In the genomic region with DNA sequence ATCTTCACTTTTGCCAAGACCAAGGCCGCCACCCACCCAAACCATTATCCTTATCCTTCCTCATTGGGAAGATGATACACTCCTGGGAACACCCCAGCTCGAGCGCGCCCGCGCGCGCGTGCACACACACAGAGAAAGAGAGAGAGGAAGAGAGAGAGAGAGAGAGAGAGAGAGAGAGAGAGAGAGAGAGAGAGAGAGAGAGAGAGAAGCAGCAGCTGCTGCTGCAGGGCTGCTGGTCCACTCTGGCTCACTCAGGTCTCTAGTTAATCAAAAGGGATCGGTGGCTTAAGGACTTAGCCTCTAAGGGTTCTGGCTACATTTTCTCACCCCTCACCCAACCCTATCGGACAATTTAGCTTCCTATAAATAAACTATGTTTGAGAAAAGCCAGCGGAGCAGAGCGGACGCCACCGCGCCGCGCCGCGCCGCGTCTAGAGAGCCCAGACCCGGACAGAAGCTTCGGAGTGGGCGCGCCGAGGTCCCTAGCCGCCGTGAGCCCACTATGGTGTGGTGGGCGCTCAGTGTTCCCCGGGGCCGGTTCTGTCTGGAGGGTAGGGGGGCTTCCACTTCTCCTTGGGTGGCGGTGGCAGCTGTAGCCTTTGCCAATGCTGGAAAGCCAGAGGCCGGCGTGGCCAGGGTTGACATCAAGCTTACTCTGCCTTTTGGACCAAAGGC, we compare ENCODE assay signal across 7 mouse cellular contexts. TPM values are rescaled to one million over a fixed set of nuclear protein-coding genes. Genes with fewer than 3 reads are reported as not detected.
A peak's percentile ranks its signal among the peaks of the same experiment; 100 is the strongest.
DNase-seq lines count a peak whose midpoint lies in the region.

No protein-coding gene starts in this region.

- peak overlapping the region; percentile 60 for H3K4me3 ChIP-seq in heart, embryonic 10.5 days
- peak overlapping the region; percentile 60 for H3K4me3 ChIP-seq in limb, embryonic 10.5 days

- intact Hi-C loops in left cerebral cortex, postnatal 36 days (cut with DNase I) = loop anchor here (10.0 kb wide), 1 partner anchor 1235 kb away; no protein-coding TSS in a partner anchor

- H3K27me3 ChIP-seq in heart, embryonic 10.5 days (ENCODE audit: insufficient read depth, poor library complexity, severe bottlenecking) = peaks cover 64% of the 10 kb centered on the region
- peaks cover 84% of the 10 kb centered on the region for H3K27me3 ChIP-seq in limb, embryonic 10.5 days (ENCODE audit: low read depth, poor library complexity, severe bottlenecking)

- no peaks in the 10 kb centered on the region for H3K9me3 ChIP-seq in heart, embryonic 10.5 days
- H3K9me3 ChIP-seq in limb, embryonic 10.5 days (replicated peaks) = no peaks in the 10 kb centered on the region

- DNase-seq in left cerebral cortex, postnatal 36 days (ENCODE audit: low spot score in 2 of 2) = peak; percentile 14 to 33
- DNase-seq in left cerebral cortex, adult 11 months (ENCODE audit: low spot score) = no peak
- peak; percentile 31 for DNase-seq in embryo, embryonic 9.5 days (ENCODE audit: extremely low spot score)
- DNase-seq in heart, embryonic 10.5 days (ENCODE audit: low spot score) = no peak
- DNase-seq in limb, embryonic 10.5 days (ENCODE audit: low spot score) = no peak
- peak; percentile 67 for DNase-seq in retina, postnatal 1 day
- DNase-seq in T-cell, adult 2 months (ENCODE audit: low spot score) = no peak

- WGBS in heart, embryonic 10.5 days = 17% methylated on average over 35 of the region's 35 CpGs
- WGBS in limb, embryonic 10.5 days = 14% methylated on average over 35 of the region's 35 CpGs

- H3K27ac ChIP-seq in heart, embryonic 10.5 days = no peak overlapping the region
- no peak overlapping the region for H3K27ac ChIP-seq in limb, embryonic 10.5 days

- no peaks in the 10 kb centered on the region for H3K36me3 ChIP-seq in heart, embryonic 10.5 days
- no peaks in the 10 kb centered on the region for H3K36me3 ChIP-seq in limb, embryonic 10.5 days

- no peaks in the 10 kb centered on the region for H3K4me1 ChIP-seq in heart, embryonic 10.5 days
- no peaks in the 10 kb centered on the region; the same call in 1 of the 2 replicates for H3K4me1 ChIP-seq in limb, embryonic 10.5 days

RNA-seq across cellular contexts. Expression of a gene that starts 0.9 kb away (rescaled TPM):
- total RNA-seq in left cerebral cortex, postnatal 36 days (2021) = 10 to 100 TPM; 31.1 to 38.2 TPM
- 0.48 and 0.49 TPM in 2 replicates for polyA plus RNA-seq in heart, embryonic 10.5 days (2016; fragmentation: Nextera tagmentation; extraction: Ambion mirVana)
- 3.1 and 4.0 TPM in 2 replicates for polyA plus RNA-seq in limb, embryonic 10.5 days (2016; fragmentation: Nextera tagmentation; extraction: Ambion mirVana)

Comparison
In these comparisons a context has a peak if more than half of its experiments do, and no peak if none do; other contexts are left out.
1. DNase-seq: peak in left cerebral cortex, postnatal 36 days (2 of 2), embryo, embryonic 9.5 days (single experiment) and retina, postnatal 1 day (single experiment); none in left cerebral cortex, adult 11 months (single experiment), heart, embryonic 10.5 days (single experiment), limb, embryonic 10.5 days (single experiment) and T-cell, adult 2 months (single experiment).